Mouse (Mus musculus) Patski (cell line): ENCODE data around the gene Fam241b. TPM values are rescaled to one million over a fixed set of nuclear protein-coding genes. Genes with fewer than 3 reads are reported as not detected.

Experiments
- ATAC-seq: fragments of 100-300 bp; one replicate; pipeline ENCODE4 v1.8.0; 2021
- CTCF ChIA-PET: fragments of 350-600 bp; sonication (Branson Sonifier 250); formaldehyde crosslinking; loops from one replicate; lab custom pipeline; 2022; ENCODE audit warnings: inconsistent platforms; lab: Charles Lee
- POLR2A ChIA-PET: fragments of 350-600 bp; sonication (Branson Sonifier 250); formaldehyde crosslinking; loops from one replicate; lab custom pipeline; 2022; ENCODE audit warnings: antibody characterized with exemption, inconsistent platforms; lab: Charles Lee
- DNase-seq: peaks from one replicate; pipeline ENCODE4 v3.0.0-alpha.2; 2011; ENCODE audit warnings: low read depth, low spot score
- H3K27me3 ChIP-seq: fragments of 371-371 bp; one replicate; pipeline ENCODE4 v1.5.1; 2021
- CTCF ChIP-seq: fragments of 100-300 bp; IDR thresholded peaks from one replicate; pipeline ENCODE4 v1.5.1; 2021
- in situ Hi-C: fragments of 300-500 bp; cut with MboI; formaldehyde crosslinking; loops from 3 replicates; pipeline ENCODE4 v1.11.1; 2018; ENCODE audit warnings: low pct_unique_long_range_greater_than_20kb, mixed read lengths
- polyA plus RNA-seq: library from polyadenylated mRNA; unstranded; gene quantifications from one replicate; pipeline ENCODE4 v1.2.3, GENCODE M21; 2021

The Fam241b gene
- polyA plus RNA-seq, 1 experiment from 2014 or later, result 13.2 TPM

DNA sequence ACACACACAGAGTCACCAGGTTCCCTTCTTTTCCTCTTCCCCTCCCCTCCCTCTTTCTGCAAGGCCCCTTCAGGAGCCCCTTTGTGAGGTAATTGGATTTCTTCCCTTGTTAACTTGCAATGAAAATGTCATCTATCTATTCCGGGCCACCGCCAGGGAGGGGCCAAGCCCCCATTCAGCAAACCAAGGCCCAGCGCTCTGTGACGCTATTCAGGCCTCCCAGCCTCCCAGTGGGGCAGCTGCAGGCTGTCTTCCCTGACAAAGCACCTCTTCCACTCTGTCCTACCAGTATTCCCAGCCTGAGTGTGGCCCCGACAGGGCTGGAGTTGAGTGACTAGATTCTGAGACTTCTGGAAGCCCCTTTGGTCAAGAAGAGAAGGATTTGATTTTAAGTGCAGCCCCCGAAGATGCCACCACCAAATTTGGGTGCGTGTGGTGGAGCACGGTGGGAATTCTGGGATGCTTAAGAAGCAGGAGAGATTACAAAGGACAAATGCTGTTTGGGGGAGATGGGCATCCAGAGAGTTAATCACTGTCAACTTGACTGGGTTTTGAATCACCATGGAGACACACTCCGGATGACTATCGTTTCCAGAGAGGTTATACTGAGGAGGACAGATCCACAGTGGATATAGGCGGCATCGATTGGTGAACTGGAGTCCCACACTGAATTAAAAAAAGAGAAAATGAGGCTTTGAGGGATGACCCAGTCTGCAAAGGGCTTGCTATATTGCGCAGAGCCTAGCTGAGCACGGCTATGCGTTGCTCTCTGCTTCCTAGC lies 31.0 kb upstream of the Fam241b start:
- DNase-seq (no peak), ATAC-seq (no peak)
- in situ Hi-C loops, result loop anchor here (5.0 kb wide), 1 partner anchor 57 kb away; no protein-coding TSS in a partner anchor
- ChIA-PET CTCF (interaction anchor here (2.1 kb wide), 1 partner anchor 8 kb away, joined by 9 read pairs; no protein-coding TSS in a partner anchor), POLR2A (no interaction called here)
- H3K27me3 ChIP-seq, result peaks cover 27% of the 10 kb centered on the region
- no peak for TF ChIP-seq CTCF

DNA sequence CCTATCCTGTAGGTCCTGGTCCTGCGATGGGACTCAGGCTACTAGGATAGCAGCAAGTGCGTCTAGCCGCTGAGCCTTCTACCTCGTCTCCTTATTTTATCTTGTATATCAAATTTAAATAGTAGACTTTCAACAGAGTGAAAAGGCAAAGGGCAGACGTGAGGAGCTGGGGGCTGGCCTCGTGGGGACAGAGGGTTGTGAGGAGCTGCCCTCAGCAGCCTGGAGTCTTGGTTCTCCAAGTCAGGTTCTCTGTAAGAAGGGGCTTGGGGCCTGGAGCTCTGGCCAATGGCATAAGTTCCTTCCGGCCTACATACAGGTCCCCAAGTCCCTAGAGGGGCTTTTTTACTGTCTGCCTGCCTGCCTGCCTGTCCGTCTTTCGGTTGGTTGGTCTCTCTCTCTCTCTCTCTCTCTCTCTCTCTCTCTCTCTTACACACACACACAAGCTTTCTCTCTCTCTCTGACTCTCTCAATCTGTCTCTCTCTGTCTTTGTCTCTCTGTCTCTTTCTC lies 30.3 kb upstream of the Fam241b start:
- no peak for DNase-seq
- ATAC-seq, result no peak
- POLR2A ChIA-PET, result interaction anchor here (0.7 kb wide), 1 partner anchor 164 kb away, joined by 3 read pairs; no protein-coding TSS in a partner anchor
- H3K27me3 ChIP-seq, result peaks cover 27% of the 10 kb centered on the region
- TF ChIP-seq CTCF, result no peak
- CTCF ChIA-PET, result interaction anchor here (2.1 kb wide), 1 partner anchor 9 kb away, joined by 9 read pairs; no protein-coding TSS in a partner anchor
- in situ Hi-C loops, result loop anchor here (5.0 kb wide), 1 partner anchor 57 kb away; no protein-coding TSS in a partner anchor

DNA sequence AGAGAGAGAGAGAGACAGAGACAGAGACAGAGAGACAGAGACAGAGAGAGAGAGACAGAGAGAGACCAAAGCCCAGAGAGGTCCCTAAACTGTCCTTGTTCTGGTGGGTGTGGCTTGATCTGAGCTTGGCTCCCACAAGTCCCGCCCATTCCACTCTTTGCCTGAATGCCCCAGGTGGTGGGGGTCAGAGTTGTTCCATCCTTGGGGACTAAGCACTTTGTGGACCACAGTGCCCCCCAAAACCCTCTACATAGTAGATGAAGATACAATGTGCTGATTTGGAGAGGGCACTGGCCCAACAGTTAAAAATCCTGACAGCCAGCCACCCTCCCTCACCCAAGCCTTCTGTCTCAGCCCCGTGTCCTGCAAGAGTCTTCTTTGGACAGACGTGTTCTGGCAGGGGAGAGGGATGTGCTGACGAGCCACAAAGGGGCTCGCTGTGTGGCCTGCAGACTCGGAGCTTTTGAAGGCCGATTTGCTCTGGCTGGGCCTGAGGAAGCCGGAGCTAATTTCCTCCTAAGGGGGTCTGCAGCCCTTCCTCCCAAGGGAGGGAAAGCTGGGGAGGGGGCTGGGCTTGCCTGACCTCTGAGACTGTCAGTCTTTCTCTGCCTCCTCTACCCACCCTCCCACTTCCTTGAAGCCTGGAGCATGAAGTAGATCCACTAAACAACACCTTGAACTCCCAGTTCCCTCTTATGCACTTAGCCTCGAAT lies 29.3 kb upstream of the Fam241b start:
- CTCF ChIA-PET, result interaction anchor here (2.1 kb wide), 1 partner anchor 10 kb away, joined by 9 read pairs; no protein-coding TSS in a partner anchor
- ATAC-seq (no peak), DNase-seq (no peak)
- no peak for TF ChIP-seq CTCF
- H3K27me3 ChIP-seq, result peaks cover 26% of the 10 kb centered on the region
- POLR2A ChIA-PET, result no interaction called here
- in situ Hi-C loops, result loop anchor here (5.0 kb wide), 1 partner anchor 56 kb away; no protein-coding TSS in a partner anchor

DNA sequence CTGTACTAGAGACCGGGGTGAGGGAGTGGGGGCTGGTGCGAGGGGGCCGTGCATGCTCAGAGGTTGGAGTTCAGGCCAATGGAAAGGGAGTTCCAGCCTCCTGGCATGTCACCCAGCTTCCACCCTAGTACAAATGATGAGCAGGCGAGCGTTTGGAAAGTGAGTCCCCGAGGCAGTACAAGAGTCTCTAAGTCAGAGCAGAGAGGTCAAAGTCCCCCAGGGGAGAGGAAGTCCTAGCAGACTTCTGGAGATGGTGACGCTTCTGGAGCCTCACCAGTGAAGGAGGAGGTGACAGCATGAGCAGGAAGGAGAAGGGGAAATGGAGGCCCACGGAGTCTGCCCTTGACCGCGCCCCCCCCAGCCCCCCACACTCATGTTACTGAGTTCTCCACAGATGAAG lies 18.7 kb upstream of the Fam241b start:
- no peak for ATAC-seq
- peaks cover 35% of the 10 kb centered on the region for H3K27me3 ChIP-seq
- in situ Hi-C loops, result no loop called here
- ChIA-PET CTCF (no interaction called here), POLR2A (interaction anchor here (0.8 kb wide), 1 partner anchor 25 kb away, joined by 3 read pairs; no protein-coding TSS in a partner anchor)
- TF ChIP-seq CTCF, result no peak
- no peak for DNase-seq

DNA sequence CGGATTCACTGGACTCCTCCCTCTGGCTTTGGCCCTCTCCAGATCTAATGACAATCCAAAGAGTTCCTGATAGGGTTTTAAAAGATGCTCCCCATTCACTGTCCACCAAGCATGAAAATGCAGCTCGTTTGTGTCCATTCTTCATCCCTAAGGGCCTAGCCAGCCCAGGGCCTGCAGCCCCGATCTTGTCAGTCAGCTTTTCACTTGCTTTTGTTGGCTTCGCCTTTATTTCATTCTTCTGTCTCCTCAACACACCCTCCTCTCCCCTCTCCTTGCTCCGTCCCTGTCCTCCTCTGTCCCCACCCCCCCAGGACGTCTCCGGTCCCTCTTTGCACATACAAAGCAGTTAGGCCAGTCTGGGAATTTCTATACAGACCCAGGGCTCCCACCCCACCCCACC lies 6.2 kb upstream of the Fam241b start:
- in situ Hi-C loops, result no loop called here
- TF ChIP-seq CTCF, result no peak
- POLR2A ChIA-PET, result no interaction called here
- ATAC-seq (no peak), DNase-seq (no peak)
- CTCF ChIA-PET, result no interaction called here
- peaks cover 29% of the 10 kb centered on the region for H3K27me3 ChIP-seq

DNA sequence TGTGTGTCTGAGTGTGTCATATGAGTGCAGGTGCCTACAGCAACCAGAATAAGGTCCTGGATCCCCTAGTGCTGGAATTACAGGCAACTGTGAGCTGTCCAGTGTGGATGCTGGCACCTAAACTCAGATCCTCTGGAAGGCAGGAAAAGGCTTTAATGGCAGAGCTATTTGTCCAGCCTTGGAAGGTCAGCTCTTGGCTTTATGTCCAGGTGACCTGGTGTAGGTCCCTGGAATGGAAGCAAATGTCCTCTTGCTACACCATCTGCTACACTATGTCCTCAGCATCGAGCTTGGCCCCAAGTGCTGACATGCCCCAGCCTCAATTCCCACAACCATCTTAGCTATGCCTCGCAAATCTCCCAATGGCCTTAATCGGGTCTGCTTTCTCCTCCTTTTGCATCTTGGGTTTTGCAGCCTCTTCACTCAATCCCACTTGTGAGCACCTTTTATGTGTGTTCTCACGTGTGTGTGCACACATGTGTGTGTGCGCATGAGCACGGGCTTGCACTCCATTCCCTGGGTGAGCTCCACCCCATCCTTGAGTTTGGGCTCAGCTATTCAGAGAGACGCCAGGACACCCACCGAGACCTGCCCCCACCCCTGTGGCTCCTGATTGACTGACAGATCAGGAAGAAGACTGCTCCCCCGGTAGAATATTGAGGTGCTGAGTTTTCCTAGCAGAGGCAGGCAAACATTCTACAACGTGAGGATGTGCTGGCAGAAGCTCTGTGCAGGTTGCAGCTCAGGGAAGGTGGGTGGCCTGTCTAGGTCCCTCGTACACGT lies 3.9 kb upstream of the Fam241b start:
- H3K27me3 ChIP-seq, result peaks cover 21% of the 10 kb centered on the region
- ATAC-seq (no peak), DNase-seq (no peak)
- in situ Hi-C loops, result no loop called here
- POLR2A ChIA-PET, result interaction anchor here (0.5 kb wide), 1 partner anchor 237 kb away, joined by 4 read pairs; no protein-coding TSS in a partner anchor
- CTCF ChIA-PET, result no interaction called here
- no peak for TF ChIP-seq CTCF

DNA sequence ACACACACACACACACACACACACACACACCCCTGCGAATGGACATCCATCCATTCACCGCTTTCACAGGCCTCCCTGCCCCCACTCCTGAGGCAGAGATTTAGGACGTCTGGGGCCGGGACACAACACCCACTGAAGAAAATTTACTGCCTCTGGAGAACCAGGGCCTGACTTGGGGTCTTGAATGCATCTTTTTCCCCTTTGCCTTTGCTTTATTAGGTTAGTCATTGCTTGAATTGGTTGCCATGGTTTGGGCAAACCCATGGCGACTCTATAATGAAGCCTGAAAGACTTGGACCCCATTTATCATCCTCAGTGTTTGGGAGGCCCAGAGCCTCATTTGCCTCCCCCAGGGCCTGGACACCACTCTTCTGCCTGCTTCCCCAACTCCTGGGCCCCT lies 2.2 kb upstream of the Fam241b start:
- in situ Hi-C loops, result no loop called here
- ATAC-seq (no peak), DNase-seq (no peak)
- no peak for TF ChIP-seq CTCF
- ChIA-PET POLR2A (no interaction called here), CTCF (no interaction called here)
- H3K27me3 ChIP-seq, result peaks cover 14% of the 10 kb centered on the region

DNA sequence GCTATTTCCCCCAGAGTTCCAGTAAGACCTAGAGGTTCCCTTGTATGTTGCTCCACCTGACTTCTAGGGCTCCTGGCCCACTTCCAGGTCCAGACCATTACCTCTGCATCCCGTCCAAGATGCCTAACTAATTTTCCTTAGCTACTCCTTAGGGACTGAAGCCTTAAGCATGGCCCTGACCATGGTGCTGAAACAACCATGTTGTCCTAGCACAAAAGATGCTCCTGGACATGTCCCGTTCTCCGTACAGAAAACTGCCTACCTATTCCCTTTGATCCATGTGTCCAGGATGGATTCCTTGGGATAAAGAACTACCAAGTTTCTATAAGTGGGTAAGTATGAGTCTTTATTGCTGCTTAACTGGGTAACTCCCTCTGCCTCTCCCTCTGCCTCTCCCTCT lies 5.7 kb downstream of the Fam241b start:
- in situ Hi-C loops, result no loop called here
- ATAC-seq, result no peak
- TF ChIP-seq CTCF, result no peak

DNA sequence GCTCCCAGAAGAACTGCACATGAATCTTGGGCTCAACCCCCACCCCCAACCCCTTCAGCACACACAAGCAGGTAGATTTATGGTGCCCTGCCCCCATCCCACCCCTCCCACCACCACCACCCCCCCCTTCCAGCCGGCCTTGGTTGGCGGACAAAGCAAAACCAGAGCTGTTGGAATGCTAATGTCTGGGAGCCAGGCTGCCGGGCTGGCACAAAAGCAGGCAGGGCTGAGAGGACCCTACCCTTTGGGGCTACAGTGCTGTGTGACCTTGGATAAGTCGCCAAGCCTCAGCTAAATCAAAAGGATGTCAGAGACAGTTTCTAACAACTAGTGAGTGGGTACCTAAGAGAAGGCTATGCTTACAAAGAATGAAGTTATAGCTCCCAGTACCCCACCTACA lies 6.6 kb downstream of the Fam241b start:
- ChIA-PET CTCF (no interaction called here), POLR2A (interaction anchor here (0.6 kb wide), 1 partner anchor 26 kb away, joined by 3 read pairs; no protein-coding TSS in a partner anchor)
- peaks cover 38% of the 10 kb centered on the region for H3K27me3 ChIP-seq
- no peak for DNase-seq
- no peak for TF ChIP-seq CTCF
- no peak for ATAC-seq
- in situ Hi-C loops, result no loop called here

More for the DNA sequence above, 5.7 kb downstream of the Fam241b start:
- DNase-seq, result no peak
- peaks cover 29% of the 10 kb centered on the region for H3K27me3 ChIP-seq
- ChIA-PET POLR2A (interaction anchor here (0.7 kb wide), 1 partner anchor 23 kb away, joined by 3 read pairs; no protein-coding TSS in a partner anchor), CTCF (no interaction called here)
